Mouse (Mus musculus) MEL (cell line): Measurements from ENCODE around the gene Prr22. TPM values are rescaled to one million over a fixed set of nuclear protein-coding genes. Genes with fewer than 3 reads are reported as not detected.
A peak's percentile ranks its signal among the peaks of the same experiment; 100 is the strongest.

Experiments used
- DNase-seq: peaks from one replicate; pipeline ENCODE4 v3.0.0; 2011; ENCODE audit warnings: low read depth, low spot score
- H3K27ac ChIP-seq: 2 replicates; pipeline ENCODE4 v1.5.1; 2012; ENCODE audit warnings: low read depth, mild to moderate bottlenecking, control low read depth, low read length, moderate library complexity; ENCODE audit not compliant: control insufficient read depth
- H3K27me3 ChIP-seq, 2 experiments: fragments of 150-350 bp in 1 of 2; sonication (generic) in 1 of 2; 2 replicates each; pipeline ENCODE4 v1.6.1; 2012; ENCODE audit warnings: low read length in 2 of 2, mild to moderate bottlenecking in 2 of 2, improper control_type of control experiment in 1 of 2, moderate library complexity in 1 of 2; ENCODE audit not compliant: insufficient read depth in 2 of 2, control insufficient read depth in 1 of 2
- H3K36me3 ChIP-seq, 2 experiments: 2 replicates each; pipeline ENCODE4 v1.6.1; 2012 to 2014; ENCODE audit warnings: low read length in 2 of 2, improper control_type of control experiment in 1 of 2, inconsistent platforms in 1 of 2, mild to moderate bottlenecking in 1 of 2; ENCODE audit not compliant: insufficient read depth in 2 of 2, control insufficient read depth in 1 of 2
- H3K4me1 ChIP-seq, 2 experiments: fragments of 150-350 bp in 1 of 2; sonication (generic) in 1 of 2; 2 replicates each; pipeline ENCODE4 v1.6.1; 2012; ENCODE audit warnings: low read length in 2 of 2, improper control_type of control experiment in 1 of 2, mild to moderate bottlenecking in 1 of 2; ENCODE audit not compliant: insufficient read depth in 2 of 2, control insufficient read depth in 1 of 2
- H3K4me3 ChIP-seq, 2 experiments: fragments of 150-350 bp in 1 of 2; sonication (generic) in 1 of 2; 2 replicates each; pipeline ENCODE4 v1.5.1; 2012; ENCODE audit warnings: low read depth in 2 of 2, low read length in 2 of 2, mild to moderate bottlenecking in 2 of 2, moderate library complexity in 2 of 2, control low read depth in 1 of 2, improper control_type of control experiment in 1 of 2; ENCODE audit not compliant: control insufficient read depth in 1 of 2, insufficient read depth in 1 of 2
- H3K79me2 ChIP-seq: 2 replicates; pipeline ENCODE4 v1.6.1; 2012; ENCODE audit warnings: mild to moderate bottlenecking, low read length, moderate library complexity; ENCODE audit not compliant: control insufficient read depth, poor library complexity, insufficient read depth
- H3K9ac ChIP-seq: 2 replicates; pipeline ENCODE4 v1.6.1; 2012; ENCODE audit warnings: low read depth, mild to moderate bottlenecking, control low read depth, low read length, moderate library complexity; ENCODE audit not compliant: control insufficient read depth, poor library complexity, severe bottlenecking
- H3K9me3 ChIP-seq: fragments of 150-350 bp; sonication (generic); replicated peaks from 2 replicates; pipeline ENCODE4 v1.6.1; 2012; ENCODE audit warnings: mild to moderate bottlenecking, low read length, improper control_type of control experiment, moderate library complexity; ENCODE audit not compliant: insufficient read depth
- CHD1 ChIP-seq: IDR thresholded peaks from 2 replicates; pipeline ENCODE4 v1.6.1; 2012; ENCODE audit warnings: low read depth, mild to moderate bottlenecking, inconsistent platforms, low read length, improper control_type of control experiment
- CTCF ChIP-seq, 3 experiments: IDR thresholded peaks in 2 of 3; conservative IDR thresholded peaks in 1 of 3; 2 replicates each; pipeline ENCODE4 v1.5.1; 2011 to 2012; ENCODE audit warnings: low read length in 3 of 3, low read depth in 2 of 3, mild to moderate bottlenecking in 2 of 3, improper control_type of control experiment in 1 of 3, inconsistent platforms in 1 of 3, mixed read lengths in 1 of 3, moderate library complexity in 1 of 3; ENCODE audit not compliant: control insufficient read depth in 1 of 3, insufficient read depth in 1 of 3, poor library complexity in 1 of 3, severe bottlenecking in 1 of 3
- EP300 ChIP-seq, 2 experiments: IDR thresholded peaks; 2 replicates each; pipeline ENCODE4 v1.6.1; 2011; ENCODE audit warnings: improper control_type of control experiment in 2 of 2, low read length in 2 of 2, low read depth in 1 of 2, mild to moderate bottlenecking in 1 of 2
- JUND ChIP-seq: IDR thresholded peaks from 2 replicates; pipeline ENCODE4 v1.6.1; 2011; ENCODE audit warnings: low read depth, mild to moderate bottlenecking, improper control_type of control experiment, low read length
- MAZ ChIP-seq: IDR thresholded peaks from 2 replicates; pipeline ENCODE4 v1.6.1; 2012; ENCODE audit warnings: low read depth, mild to moderate bottlenecking, inconsistent platforms, low read length, improper control_type of control experiment
- MEF2A ChIP-seq: IDR thresholded peaks from 2 replicates; pipeline ENCODE4 v1.6.1; 2014; ENCODE audit warnings: low read depth, mild to moderate bottlenecking, inconsistent platforms, low read length, improper control_type of control experiment; ENCODE audit not compliant: poor library complexity, insufficient replicate concordance, severe bottlenecking; ENCODE audit errors: extremely low read depth
- MYC ChIP-seq: IDR thresholded peaks from 2 replicates; pipeline ENCODE4 v1.6.1; 2011; ENCODE audit warnings: low read depth, mild to moderate bottlenecking, low read length, improper control_type of control experiment, moderate library complexity
- POLR2A ChIP-seq, 2 experiments: IDR thresholded peaks; 2 replicates each; pipeline ENCODE4 v1.6.1; 2011 to 2012; ENCODE audit warnings: low read length in 2 of 2, mild to moderate bottlenecking in 2 of 2, control low read depth in 1 of 2, improper control_type of control experiment in 1 of 2, low read depth in 1 of 2, moderate library complexity in 1 of 2; ENCODE audit not compliant: control insufficient read depth in 1 of 2, insufficient read depth in 1 of 2, poor library complexity in 1 of 2
- POLR2AphosphoS5 ChIP-seq: IDR thresholded peaks from 2 replicates; pipeline ENCODE4 v1.6.1; 2012; ENCODE audit warnings: low read depth, borderline replicate concordance, mild to moderate bottlenecking, inconsistent platforms, low read length, moderate library complexity, mixed read lengths
- TAL1 ChIP-seq: IDR thresholded peaks from 2 replicates; pipeline ENCODE4 v1.6.1; 2012; ENCODE audit warnings: mild to moderate bottlenecking, inconsistent platforms, low read length, moderate library complexity, mixed read lengths
- TBP ChIP-seq: IDR thresholded peaks from 2 replicates; pipeline ENCODE4 v1.8.0; 2011; ENCODE audit warnings: low read depth, low read length, improper control_type of control experiment
- TCF12 ChIP-seq: IDR thresholded peaks from 2 replicates; pipeline ENCODE4 v1.6.1; 2014; ENCODE audit warnings: low read depth, mild to moderate bottlenecking, inconsistent platforms, low read length, improper control_type of control experiment, moderate library complexity
- USF1 ChIP-seq: IDR thresholded peaks from 2 replicates; pipeline ENCODE4 v1.6.1; 2014; ENCODE audit warnings: low read depth, mild to moderate bottlenecking, inconsistent platforms, low read length, improper control_type of control experiment, moderate library complexity
- USF2 ChIP-seq, 2 experiments: IDR thresholded peaks; 2 replicates each; pipeline ENCODE4 v1.6.1; 2011 to 2012; ENCODE audit warnings: improper control_type of control experiment in 2 of 2, low read length in 2 of 2, borderline replicate concordance in 1 of 2, inconsistent platforms in 1 of 2, low read depth in 1 of 2, mild to moderate bottlenecking in 1 of 2; ENCODE audit not compliant: insufficient read depth in 1 of 2
- ZC3H11A ChIP-seq: IDR thresholded peaks from 2 replicates; pipeline ENCODE4 v1.6.1; 2012; ENCODE audit warnings: low read depth, mild to moderate bottlenecking, inconsistent platforms, low read length, improper control_type of control experiment
- ZNF384 ChIP-seq: IDR thresholded peaks from 2 replicates; pipeline ENCODE4 v1.6.1; 2012; ENCODE audit warnings: low read depth, mild to moderate bottlenecking, inconsistent platforms, low read length, improper control_type of control experiment
- polyA plus RNA-seq, 2 experiments: library from polyadenylated mRNA; stranded (reverse) in 1 of 2; unstranded in 1 of 2; fragments of >175 nt in 1 of 2; fragments of >200 nt in 1 of 2; gene quantifications; 2 replicates each; pipeline versions ENCODE4 v1.2.1 to v1.2.4; 2012; ENCODE audit warnings: low replicate concordance in 2 of 2, low read depth in 1 of 2; ENCODE audit not compliant: insufficient read length in 2 of 2, insufficient read depth in 1 of 2, missing spikeins in 1 of 2
- total RNA-seq: library from RNA; depleted of rRNA; stranded (reverse); fragments of 300-350 nt; gene quantifications from 2 replicates; pipeline ENCODE4 v1.2.3, GENCODE M21; 2012

Prr22 gene
- total and polyA plus RNA-seq, 3 experiments = 1.3 to 5.5 TPM; not detected in 1

- no peak for TF ChIP-seq MEF2A
- TF ChIP-seq USF1 = 0 out of 2 replicates have a peak, but pooled peaks have one; percentile 4
- peak; percentile 72; the same call in 1 of the 2 replicates for TF ChIP-seq MAZ
- TF ChIP-seq TBP = no peak
- TF ChIP-seq POLR2AphosphoS5 = 0 out of 2 replicates have a peak, but pooled peaks have one; percentile 52
Measured at GRCm38 (mm10) chr17:56762769-56763731, 7.0 kb upstream of the Prr22 start (continued).

- peaks cover 0 to 28% of the 10 kb centered on the region in 2 experiments; a peak in 3 of 4 replicates for H3K4me1 ChIP-seq
- H3K9me3 ChIP-seq = no peaks in the 10 kb centered on the region
- peak overlapping the region; percentile 87 for H3K27ac ChIP-seq
- H3K9ac ChIP-seq = peak overlapping the region; percentile 63
- H3K4me3 ChIP-seq = peak overlapping the region; percentile 72 to 84
- no peak for DNase-seq
- peaks cover 14% of the 10 kb centered on the region for H3K79me2 ChIP-seq
- H3K36me3 ChIP-seq = peaks cover 0 to 9% of the 10 kb centered on the region in 2 experiments; a peak in 2 of 4 replicates
- no peaks in the 10 kb centered on the region for H3K27me3 ChIP-seq
- TF ChIP-seq POLR2A (IDR thresholded peaks at IDR 0.05; ENCODE audit: control insufficient read depth in 1 of 2, insufficient read depth in 1 of 2, low read depth in 1 of 2, low read length in 2 of 2, poor library complexity in 1 of 2) (0 out of 4 replicates have a peak, but pooled peaks of 1 of the 2 experiments have one; percentile 3), ZNF384 (0 out of 2 replicates have a peak, but pooled peaks have one; percentile 2), JUND (no peak), MEF2A (no peak), EP300 (IDR thresholded peaks at IDR 0.05; ENCODE audit: low read depth in 1 of 2, low read length in 2 of 2) (no peak), CHD1 (0 out of 2 replicates have a peak, but pooled peaks have one; percentile 1), MYC (no peak), TAL1 (no peak), TCF12 (no peak), CTCF (IDR thresholded peaks at IDR 0.05 in 2 of 3, conservative IDR thresholded peaks at IDR 0.05 in 1 of 3; ENCODE audit: control insufficient read depth in 1 of 3, insufficient read depth in 1 of 3, low read depth in 2 of 3, low read length in 3 of 3, poor library complexity in 1 of 3, severe bottlenecking in 1 of 3) (no peak), USF2 (IDR thresholded peaks at IDR 0.05; ENCODE audit: borderline replicate concordance in 1 of 2, insufficient read depth in 1 of 2, low read depth in 1 of 2, low read length in 2 of 2) (no peak), ZC3H11A (no peak)
- TF ChIP-seq, all 39 proteins: peak for 3
Measured at GRCm38 (mm10) chr17:56763741-56764250, 6.3 kb upstream of the Prr22 start.
